Mouse (Mus musculus): ENCODE results near the gene Thsd1.

GRCm38 (mm10) chr8:22273142-22273541 is 46.0 kb downstream of the Thsd1 start:
- TF ChIP-seq POLR2A (IDR thresholded peaks at IDR 0.05; ENCODE audit: borderline replicate concordance, extremely low read depth, low read depth, low read length) (no peak), CTCF (IDR thresholded peaks at IDR 0.05; ENCODE audit: insufficient read depth, low read length) (no peak)
